Mouse (Mus musculus) kidney, embryonic 15.5 days (tissue): ENCODE results near the gene Cdh5. TPM values are rescaled to one million over a fixed set of nuclear protein-coding genes. Genes with fewer than 3 reads are reported as not detected.
"Not testable (repeated sequence)": the region's sequence is repeated elsewhere in the genome, so short reads cannot be mapped to it uniquely, and the experiment has no call there.

Experiments
- ATAC-seq: fragments of 200-750 bp; cut with Nextera tagmentation; replicated peaks from 2 replicates; pipeline ENCODE4 v1.8.0; 2017; ENCODE audit warnings: moderate TSS enrichment; ENCODE audit not compliant: low FRiP score
- H3K27ac ChIP-seq: fragments of 300-500 bp; sonication (generic); 2 replicates; pipeline ENCODE4 v1.5.1; 2015; ENCODE audit warnings: mild to moderate bottlenecking, inconsistent platforms
- H3K27me3 ChIP-seq: fragments of 300-500 bp; sonication (generic); 2 replicates; pipeline ENCODE4 v1.6.1; 2015; ENCODE audit warnings: inconsistent platforms
- H3K36me3 ChIP-seq: fragments of 300-500 bp; sonication (generic); 2 replicates; pipeline ENCODE4 v1.6.1; 2015; ENCODE audit warnings: inconsistent platforms
- H3K4me1 ChIP-seq: fragments of 300-500 bp; sonication (generic); 2 replicates; pipeline ENCODE4 v1.6.1; 2015; ENCODE audit warnings: inconsistent platforms
- H3K4me2 ChIP-seq: fragments of 300-500 bp; sonication (generic); 2 replicates; pipeline ENCODE4 v1.6.1; 2015; ENCODE audit warnings: moderate library complexity, mild to moderate bottlenecking, inconsistent platforms
- H3K4me3 ChIP-seq: fragments of 300-500 bp; sonication (generic); replicated peaks from 2 replicates; pipeline ENCODE4 v1.5.1; 2015; ENCODE audit warnings: mild to moderate bottlenecking, inconsistent platforms
- H3K9ac ChIP-seq: fragments of 300-500 bp; sonication (generic); 2 replicates; pipeline ENCODE4 v1.6.1; 2015; ENCODE audit warnings: mild to moderate bottlenecking, inconsistent platforms
- H3K9me3 ChIP-seq: fragments of 300-500 bp; sonication (generic); replicated peaks from 2 replicates; pipeline ENCODE4 v1.6.1; 2016; ENCODE audit warnings: inconsistent platforms
- WGBS: fragments of 180-500 bp; shearing (Covaris S2); methylation state at CpG from one replicate; pipeline ENCODE4 v1.1.7; 2015; ENCODE audit warnings: mixed read lengths; 5-methylcytosine and 5-hydroxymethylcytosine counted together
- polyA plus RNA-seq: library from polyadenylated mRNA; unstranded; fragments of >200 nt; fragmentation: Nextera tagmentation; extraction: Ambion mirVana; gene quantifications from 2 replicates; pipeline ENCODE4 v1.2.1, GENCODE M21; 2015

Gene Cdh5
- polyA plus RNA-seq = 35.9 and 38.3 TPM in 2 replicates

DNA sequence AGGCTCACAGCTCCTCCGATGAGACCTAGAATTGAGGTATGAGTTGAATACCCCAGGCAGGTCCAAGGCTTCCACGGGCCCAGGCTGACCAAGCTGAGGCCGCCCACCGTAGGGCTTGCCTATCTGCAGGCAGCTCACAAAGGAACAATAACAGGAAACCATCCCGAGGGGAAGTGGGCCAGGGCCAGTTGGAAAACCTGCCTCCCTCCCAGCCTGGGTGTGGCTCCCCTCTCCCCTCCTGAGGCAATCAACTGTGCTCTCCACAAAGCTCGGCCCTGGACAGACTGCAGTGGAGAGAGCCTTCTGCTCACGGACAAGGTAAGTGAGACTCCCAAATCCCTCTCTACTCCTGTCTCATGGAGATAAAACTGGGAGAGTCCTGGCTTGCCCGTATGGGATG lies at the start of gene Cdh5:
Cdh5 (plus strand) TSS at position 211 of the 400 bp plus-strand sequence.
- H3K9ac ChIP-seq = peak within 1 kb of the TSS; percentile 37
- peak within 1 kb of the TSS; percentile 37 for H3K4me3 ChIP-seq
- ATAC-seq = peak; percentile 16; the same call in 1 of the 2 replicates
- H3K27ac ChIP-seq = peak within 1 kb of the TSS; percentile 34; the same call in 1 of the 2 replicates
- H3K36me3 ChIP-seq = no peaks in the 10 kb centered on the region
- peaks cover 26% of the 10 kb centered on the region for H3K4me1 ChIP-seq
- WGBS = 51% methylated on average over 8 of the region's 8 CpGs
- no peaks in the 10 kb centered on the region for H3K9me3 ChIP-seq
- H3K27me3 ChIP-seq = no peaks in the 10 kb centered on the region
- H3K4me2 ChIP-seq = peak within 1 kb of the TSS; percentile 29; the same call in 1 of the 2 replicates

DNA sequence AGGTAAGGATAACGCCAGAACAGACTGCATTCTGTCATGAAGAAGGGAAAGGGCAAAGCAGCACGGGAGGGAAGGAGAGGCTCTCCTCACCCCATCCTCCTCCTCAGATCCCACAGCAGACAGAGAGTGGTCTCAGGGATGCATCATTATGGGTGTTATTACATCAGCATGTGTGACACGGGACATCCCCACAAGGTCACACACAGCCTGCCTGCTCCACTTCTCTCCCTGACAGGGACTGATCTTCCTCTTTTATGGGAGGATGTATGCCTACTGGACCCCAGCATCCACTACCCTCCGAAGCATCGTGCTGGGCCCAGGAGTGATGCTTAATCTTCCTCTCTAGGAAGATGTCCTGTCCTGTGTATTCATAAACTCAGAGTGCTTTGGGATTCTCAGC lies 41.5 kb upstream of the Cdh5 start:
- no peak for ATAC-seq
- H3K9me3 ChIP-seq = no peaks in the 10 kb centered on the region
- H3K27ac ChIP-seq = no peak overlapping the region
- H3K4me2 ChIP-seq = no peak overlapping the region
- H3K27me3 ChIP-seq = no peaks in the 10 kb centered on the region
- peaks cover 12% of the 10 kb centered on the region for H3K4me1 ChIP-seq
- 66% methylated on average over 5 of the region's 5 CpGs for WGBS
- H3K9ac ChIP-seq = no peak overlapping the region
- no peak overlapping the region for H3K4me3 ChIP-seq
- H3K36me3 ChIP-seq = no peaks in the 10 kb centered on the region

DNA sequence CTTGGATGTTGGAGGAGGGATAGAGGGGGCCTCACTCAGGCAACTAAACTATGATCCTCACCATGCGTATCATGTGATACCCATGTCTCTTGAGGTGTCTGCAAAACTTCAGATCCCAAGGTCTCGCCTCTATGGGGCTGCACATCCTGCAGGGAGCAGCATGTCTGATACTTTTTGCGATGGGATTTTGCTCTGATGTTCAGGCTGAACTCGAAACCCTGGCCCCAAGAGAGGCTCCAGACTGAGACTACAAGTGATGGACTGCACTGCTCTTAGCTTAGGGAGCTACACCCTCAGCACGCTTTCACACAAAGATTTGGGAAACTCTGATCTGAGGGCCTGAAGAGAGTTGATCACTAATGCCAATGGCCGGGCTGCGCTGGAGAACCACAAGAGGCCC lies 41.0 kb upstream of the Cdh5 start:
- 88% methylated on average over 7 of the region's 7 CpGs for WGBS
- Histone ChIP-seq H3K9me3 (no peaks in the 10 kb centered on the region), H3K9ac (no peak overlapping the region), H3K4me1 (peaks cover 12% of the 10 kb centered on the region), H3K27ac (no peak overlapping the region), H3K36me3 (no peaks in the 10 kb centered on the region), H3K4me3 (no peak overlapping the region), H3K4me2 (no peak overlapping the region), H3K27me3 (no peaks in the 10 kb centered on the region)
- ATAC-seq = no peak

DNA sequence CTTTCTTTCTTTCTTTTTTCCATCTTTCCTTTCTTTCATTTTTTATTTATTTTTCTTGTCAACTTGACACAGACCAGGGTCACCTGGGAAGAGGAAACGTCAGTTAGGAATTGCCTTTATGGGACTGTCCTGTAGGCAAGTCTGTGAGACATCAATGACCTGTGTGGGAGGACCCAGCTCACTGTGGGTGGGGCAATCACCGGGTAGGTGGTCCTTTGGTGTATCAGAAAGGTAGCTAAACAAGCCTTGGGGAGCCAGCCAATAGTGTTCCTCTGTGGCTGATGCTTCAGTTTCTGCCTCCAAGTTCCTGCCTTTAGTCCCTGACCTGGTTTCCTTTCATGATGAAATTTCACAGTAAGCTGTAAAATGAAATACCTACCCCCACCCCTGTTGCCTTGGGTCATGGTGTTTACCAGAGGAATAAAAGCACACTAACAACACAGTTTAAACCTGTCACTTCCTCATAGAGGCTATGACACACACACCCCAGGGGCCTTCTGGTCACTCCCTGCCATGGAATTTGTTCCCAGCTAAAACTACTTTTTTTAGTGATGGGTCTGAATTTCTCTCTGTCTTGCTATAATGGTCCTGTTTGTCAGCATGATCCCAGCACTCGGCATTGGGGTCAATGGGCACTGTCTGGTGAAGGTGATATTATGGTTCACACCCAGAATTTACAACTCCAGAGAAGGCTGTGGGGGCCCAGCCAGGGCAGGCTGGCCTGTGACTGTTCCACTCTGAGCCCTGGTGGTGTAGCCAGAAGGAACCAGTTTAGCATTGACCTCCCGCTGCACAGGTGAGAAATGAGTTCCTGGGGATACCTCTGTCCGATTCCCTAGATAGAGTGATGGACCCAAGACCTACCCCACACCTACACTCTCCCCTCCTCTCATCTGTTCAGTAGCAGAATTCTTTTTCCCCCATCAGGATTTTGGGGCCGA lies 40.1 kb upstream of the Cdh5 start:
- H3K27me3 ChIP-seq = no peaks in the 10 kb centered on the region
- no peaks in the 10 kb centered on the region for H3K9me3 ChIP-seq
- WGBS = 47% methylated on average over 6 of the region's 6 CpGs
- H3K27ac ChIP-seq = 0 out of 2 replicates have a peak overlapping the region, but pooled peaks have one; percentile 9
- no peak overlapping the region for H3K9ac ChIP-seq
- 0 out of 2 replicates have a peak, but pooled peaks have one; percentile 26 for ATAC-seq
- no peak overlapping the region for H3K4me2 ChIP-seq
- H3K36me3 ChIP-seq = no peaks in the 10 kb centered on the region
- H3K4me3 ChIP-seq = no peak overlapping the region
- peaks cover 12% of the 10 kb centered on the region for H3K4me1 ChIP-seq

DNA sequence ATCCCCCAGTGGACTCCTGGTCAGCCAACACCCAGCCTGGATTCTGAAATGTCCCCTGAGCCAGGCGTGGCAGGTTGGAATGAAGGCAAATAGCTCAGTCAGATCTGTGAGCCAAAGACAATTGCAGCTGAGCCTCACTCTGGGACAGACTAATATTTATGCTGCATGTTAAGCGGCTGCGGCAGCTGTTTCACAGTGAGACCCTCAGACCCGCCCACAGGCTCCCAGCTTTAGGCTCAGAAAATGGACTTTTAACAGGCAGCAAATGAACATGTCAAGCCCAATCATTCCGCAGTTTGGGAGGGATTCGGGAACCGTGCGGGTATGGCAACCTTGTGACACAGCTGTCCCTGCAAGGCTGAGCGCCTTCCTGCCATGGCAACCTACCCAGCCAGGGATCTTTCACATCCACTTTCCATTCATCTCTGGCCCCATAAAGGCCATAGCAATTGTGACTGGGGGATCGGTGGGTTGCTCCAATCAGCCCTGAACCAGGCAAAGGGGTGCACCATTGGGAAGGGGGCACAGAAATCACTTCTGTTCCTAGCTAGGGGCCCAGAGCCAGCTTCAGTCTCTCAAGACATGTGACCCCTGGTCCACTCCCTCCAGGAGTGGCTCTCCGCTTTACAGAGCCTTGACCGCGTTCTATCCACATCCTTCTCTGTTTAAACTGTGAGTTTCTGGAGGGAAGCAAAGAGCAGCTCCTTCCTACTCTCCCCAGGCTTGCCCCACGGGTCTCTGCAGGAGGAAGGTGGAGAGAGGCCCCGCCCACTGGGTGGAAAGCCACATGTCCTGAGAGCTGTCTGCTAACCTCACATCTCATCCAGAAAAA lies 39.2 kb upstream of the Cdh5 start:
- no peaks in the 10 kb centered on the region for H3K36me3 ChIP-seq
- H3K27ac ChIP-seq = 0 out of 2 replicates have a peak overlapping the region, but pooled peaks have one; percentile 39
- H3K9ac ChIP-seq = no peak overlapping the region
- ATAC-seq = peak; percentile 52
- no peak overlapping the region for H3K4me3 ChIP-seq
- no peak overlapping the region for H3K4me2 ChIP-seq
- H3K27me3 ChIP-seq = no peaks in the 10 kb centered on the region
- H3K4me1 ChIP-seq = peaks cover 12% of the 10 kb centered on the region
- H3K9me3 ChIP-seq = no peaks in the 10 kb centered on the region
- whole genome bisulfite sequencing = 55% methylated on average over 15 of the region's 15 CpGs

DNA sequence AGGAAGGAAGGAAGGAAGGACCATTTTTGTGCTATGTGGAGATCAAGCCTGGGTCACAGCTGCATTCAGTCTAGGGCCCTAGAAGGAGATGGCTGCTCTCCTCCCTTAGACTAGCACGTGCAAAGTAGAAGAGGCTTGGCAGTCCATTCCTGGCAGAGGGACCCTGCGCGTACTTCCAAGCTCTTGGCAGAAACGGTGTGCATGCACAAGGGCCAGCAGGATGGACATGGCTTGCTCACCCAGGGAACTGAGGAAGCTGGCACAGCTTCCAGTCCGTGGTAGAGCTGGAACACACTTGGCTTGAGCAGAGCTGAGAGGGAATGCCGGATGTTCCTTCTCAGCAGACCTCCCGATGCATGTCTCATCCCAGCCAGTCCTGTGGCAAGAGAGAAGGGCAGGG lies 36.2 kb upstream of the Cdh5 start:
- H3K27me3 ChIP-seq = no peaks in the 10 kb centered on the region
- no peak for ATAC-seq
- 85% methylated on average over 7 of the region's 7 CpGs for WGBS
- H3K4me3 ChIP-seq = no peak overlapping the region
- H3K27ac ChIP-seq = no peak overlapping the region
- no peaks in the 10 kb centered on the region for H3K36me3 ChIP-seq
- no peaks in the 10 kb centered on the region for H3K9me3 ChIP-seq
- no peak overlapping the region for H3K9ac ChIP-seq
- H3K4me2 ChIP-seq = no peak overlapping the region
- peaks cover 12% of the 10 kb centered on the region for H3K4me1 ChIP-seq

DNA sequence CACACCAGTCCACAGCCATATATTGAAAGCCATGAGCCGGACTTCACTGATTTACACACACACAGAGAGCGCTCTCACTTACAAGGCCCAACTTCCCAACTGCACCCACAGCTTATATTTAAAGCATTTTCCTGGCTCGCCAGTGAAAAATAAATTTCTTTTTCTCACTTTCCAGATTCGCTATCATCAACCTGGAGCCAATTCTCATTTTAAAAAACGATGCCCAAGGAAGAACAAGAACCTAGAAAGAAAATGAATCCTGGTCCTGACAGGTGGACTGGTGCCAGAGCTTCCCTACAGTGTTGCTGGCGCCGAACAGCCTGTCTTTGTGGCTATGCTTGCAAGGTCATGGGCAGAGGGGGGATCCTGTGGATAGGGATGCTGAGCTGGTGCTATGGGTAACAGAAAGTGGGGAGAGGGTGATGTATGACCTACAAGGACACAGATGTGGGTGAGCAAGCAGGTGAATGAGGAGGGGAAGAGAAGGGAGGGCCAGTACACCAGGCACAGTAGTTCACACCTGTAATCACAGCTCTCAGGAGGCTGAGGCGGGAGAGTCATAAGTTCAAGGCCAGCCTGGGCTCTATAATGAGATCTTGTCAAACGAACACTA lies 35.4 kb upstream of the Cdh5 start:
- no peak for ATAC-seq
- no peaks in the 10 kb centered on the region for H3K9me3 ChIP-seq

DNA sequence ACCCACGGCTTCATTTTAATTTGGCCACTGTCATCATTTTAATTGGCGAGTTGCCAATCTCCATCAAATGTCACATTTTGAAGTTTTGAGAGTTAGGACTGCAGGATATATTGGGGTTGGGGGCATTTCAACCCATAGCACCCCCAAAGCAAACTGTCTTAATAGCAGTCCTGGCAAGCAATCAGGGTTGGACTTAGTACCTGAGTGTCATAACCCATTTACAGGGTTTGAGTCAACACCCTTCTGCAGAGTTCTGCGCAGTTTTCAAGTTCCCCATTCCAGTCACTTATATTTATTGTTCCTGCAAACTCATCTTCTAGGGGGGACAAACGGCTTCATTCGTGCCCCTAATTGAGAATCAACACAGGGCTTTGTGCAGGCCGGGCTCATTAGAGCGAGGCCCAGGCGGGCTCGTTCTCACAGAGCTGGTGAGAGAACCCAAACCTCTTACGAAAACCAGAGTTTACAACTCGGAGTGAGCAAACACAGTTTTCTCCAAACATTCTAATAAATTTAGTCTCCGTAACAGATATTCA lies 34.0 kb upstream of the Cdh5 start:
- H3K4me3 ChIP-seq = no peak overlapping the region
- H3K9ac ChIP-seq = no peak overlapping the region
- ATAC-seq = no peak
- no peaks in the 10 kb centered on the region for H3K27me3 ChIP-seq
- no peaks in the 10 kb centered on the region for H3K36me3 ChIP-seq
- H3K9me3 ChIP-seq = no peaks in the 10 kb centered on the region
- H3K27ac ChIP-seq = no peak overlapping the region
- WGBS = 86% methylated on average over 12 of the region's 12 CpGs
- no peak overlapping the region for H3K4me2 ChIP-seq
- 0 out of 2 replicates have a peak, but pooled peaks cover under 1% of the 10 kb centered on the region for H3K4me1 ChIP-seq

More for the DNA sequence above, 35.4 kb upstream of the Cdh5 start:
- Histone ChIP-seq H3K9ac (no peak overlapping the region), H3K4me3 (no peak overlapping the region), H3K36me3 (no peaks in the 10 kb centered on the region), H3K27me3 (no peaks in the 10 kb centered on the region), H3K4me1 (peaks cover 12% of the 10 kb centered on the region), H3K27ac (no peak overlapping the region), H3K4me2 (no peak overlapping the region)
- WGBS = 84% methylated on average over 9 of the region's 9 CpGs

DNA sequence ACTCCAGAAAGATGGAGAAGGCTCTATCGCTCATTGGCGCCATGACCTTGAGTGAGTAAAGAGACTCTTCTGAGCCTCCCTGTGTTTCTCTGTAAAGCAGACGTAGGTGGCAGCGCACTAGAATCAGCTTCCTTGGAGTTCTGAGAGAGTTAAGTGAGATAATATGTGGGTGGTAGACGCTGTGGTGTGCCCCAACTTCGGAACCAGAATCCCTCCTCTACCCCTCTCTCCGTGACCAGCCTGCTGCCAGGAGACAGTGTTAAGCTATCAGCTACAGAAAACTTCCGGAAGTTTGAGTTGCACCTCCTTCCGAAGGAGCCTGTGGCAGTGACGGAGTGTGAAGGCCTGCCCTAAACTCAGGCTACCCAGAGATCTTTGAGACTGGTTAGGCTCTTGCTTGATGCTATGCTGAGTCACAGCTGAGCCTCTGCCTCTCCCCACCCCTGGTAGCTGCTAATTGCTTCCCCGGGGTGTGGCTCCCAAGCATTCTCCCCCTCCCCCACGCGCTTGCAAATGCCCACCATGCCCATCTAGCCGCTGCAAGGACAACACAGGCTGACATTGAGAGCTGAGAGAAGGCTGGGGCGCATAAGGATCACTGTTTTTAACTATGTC lies 32.9 kb upstream of the Cdh5 start:
- Histone ChIP-seq H3K9ac (no peak overlapping the region), H3K4me1 (no peaks in the 10 kb centered on the region), H3K4me3 (no peak overlapping the region), H3K9me3 (no peaks in the 10 kb centered on the region), H3K36me3 (no peaks in the 10 kb centered on the region), H3K4me2 (no peak overlapping the region), H3K27me3 (no peaks in the 10 kb centered on the region), H3K27ac (no peak overlapping the region)
- 74% methylated on average over 15 of the region's 15 CpGs for WGBS
- ATAC-seq = no peak

DNA sequence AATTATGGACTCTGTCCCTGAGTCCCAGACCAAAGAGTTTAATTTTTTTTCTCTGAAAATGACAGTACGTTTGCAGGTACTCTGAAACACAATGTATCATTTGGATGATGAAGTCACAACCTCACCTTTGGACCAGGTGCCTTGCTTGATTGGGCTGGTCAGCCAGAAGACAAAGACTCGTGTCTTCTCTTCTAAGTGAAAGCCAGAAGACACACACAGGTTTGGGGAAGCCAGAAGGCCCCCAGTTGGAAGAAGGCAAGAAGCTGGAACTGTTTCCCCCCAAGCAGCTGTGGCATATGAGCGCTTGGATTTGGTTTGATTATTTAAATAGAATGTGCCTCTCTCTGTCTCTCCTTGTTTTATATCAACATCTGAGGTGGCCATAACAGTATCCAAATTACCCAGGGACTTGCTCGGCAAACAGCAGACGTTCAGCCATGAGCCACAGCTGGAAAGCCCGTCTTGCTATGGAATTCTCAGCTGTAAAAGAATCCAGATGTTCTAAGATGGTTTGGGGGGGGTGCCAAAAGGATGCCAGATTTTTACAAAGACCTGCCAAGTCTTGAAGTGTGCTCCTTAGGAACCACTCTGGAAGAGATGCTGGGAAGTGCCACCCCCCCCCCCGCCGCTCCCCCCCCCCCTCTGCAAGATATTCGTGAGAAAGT lies 31.1 kb upstream of the Cdh5 start:
- not testable (repeated sequence) for H3K4me3 ChIP-seq, H3K27ac ChIP-seq, H3K9ac ChIP-seq, H3K4me2 ChIP-seq, H3K36me3 ChIP-seq, ATAC-seq, H3K27me3 ChIP-seq, H3K4me1 ChIP-seq, H3K9me3 ChIP-seq
- WGBS = 68% methylated on average over 9 of the region's 9 CpGs

DNA sequence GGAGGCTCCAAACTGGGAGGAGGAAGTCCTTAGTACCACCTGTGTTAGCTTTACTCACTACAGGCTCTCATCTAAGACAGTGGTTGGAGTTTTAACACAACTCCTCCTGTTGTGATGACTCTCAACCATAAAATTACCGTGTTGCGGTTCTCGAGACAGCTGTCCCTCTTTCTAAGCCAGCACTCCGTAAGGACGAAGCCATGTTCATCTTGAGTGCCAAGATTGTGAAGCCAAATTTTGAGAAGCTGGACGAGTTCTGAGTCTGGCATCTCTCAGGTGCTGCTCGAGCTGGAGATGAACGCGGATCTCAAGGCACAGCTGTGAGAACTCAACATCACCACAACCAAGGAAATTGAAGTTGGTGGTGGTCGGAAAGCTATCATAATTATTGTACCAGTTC lies 30.5 kb upstream of the Cdh5 start:
- Histone ChIP-seq H3K4me2 (no peak overlapping the region), H3K27ac (no peak overlapping the region), H3K4me1 (no peaks in the 10 kb centered on the region), H3K27me3 (no peaks in the 10 kb centered on the region), H3K9me3 (no peaks in the 10 kb centered on the region), H3K36me3 (no peaks in the 10 kb centered on the region), H3K9ac (no peak overlapping the region), H3K4me3 (no peak overlapping the region)
- no peak for ATAC-seq
- 93% methylated on average over 10 of the region's 10 CpGs for WGBS
